ENCODE assay signal across 13 mouse cellular contexts in the genomic region with DNA sequence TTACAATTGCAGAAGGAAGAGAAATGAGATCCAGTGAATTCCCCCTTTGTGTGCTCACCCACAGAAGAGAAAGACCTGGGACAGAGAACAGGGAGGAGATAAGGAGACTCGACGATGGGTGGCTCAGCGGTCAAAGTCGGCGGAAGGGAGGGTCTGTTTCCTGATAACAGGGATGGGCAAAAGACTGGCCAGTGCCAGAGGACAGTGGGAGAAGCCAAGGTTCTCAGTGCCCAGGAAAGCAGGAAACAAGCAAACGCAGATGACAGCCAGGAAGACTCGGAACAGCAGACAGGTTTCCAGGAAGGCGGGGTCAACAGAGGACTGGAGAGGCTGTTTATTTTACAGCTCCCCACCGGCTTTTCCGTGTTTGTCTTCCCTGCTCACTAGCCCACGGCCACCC. TPM values are rescaled to one million over a fixed set of nuclear protein-coding genes. Genes with fewer than 3 reads are reported as not detected.
DNase-seq lines count a peak whose midpoint lies in the region; ATAC-seq and TF ChIP-seq lines count a peak whose summit lies in the region.
"Had no signal": no experiment of that assay in that cellular context is flagged by ENCODE, and none has a peak within 500 bp of the region (broad histone marks: within the 10 kb centered on the region; RNA-seq: fewer than 3 reads in every experiment).

No protein-coding gene starts in this region.

- no peak overlapping the region for H3K27ac ChIP-seq in heart, embryonic 13.5 days (replicated peaks)
- H3K27ac ChIP-seq in lung, postnatal 0 days (ENCODE audit: low read length), result no peak overlapping the region
- H3K27ac ChIP-seq in stomach, postnatal 0 days (replicated peaks), result 0 out of 2 replicates have a peak overlapping the region, but pooled peaks have one; percentile 18
- no peak overlapping the region for H3K27ac ChIP-seq in forebrain, embryonic 15.5 days (replicated peaks)
- H3K27ac ChIP-seq: embryonic facial prominence, embryonic 13.5 days; forebrain, embryonic 13.5 days; limb, embryonic 12.5 days had no signal

- H3K4me3 ChIP-seq in heart, embryonic 13.5 days, result no peak overlapping the region
- no peak overlapping the region for H3K4me3 ChIP-seq in lung, postnatal 0 days (ENCODE audit: low read depth, low read length)
- no peak overlapping the region for H3K4me3 ChIP-seq in lung, adult 2 months (replicated peaks; ENCODE audit: extremely low read depth, low read depth, low read length)
- H3K4me3 ChIP-seq in stomach, postnatal 0 days (ENCODE audit: low read depth, low read length), result no peak overlapping the region
- H3K4me3 ChIP-seq in forebrain, embryonic 15.5 days, result no peak overlapping the region
- H3K4me3 ChIP-seq: embryonic facial prominence, embryonic 13.5 days; forebrain, embryonic 13.5 days; limb, embryonic 12.5 days had no signal

- H3K36me3 ChIP-seq in heart, embryonic 13.5 days, result no peaks in the 10 kb centered on the region
- no peaks in the 10 kb centered on the region for H3K36me3 ChIP-seq in lung, postnatal 0 days (ENCODE audit: insufficient read depth, low read length)
- H3K36me3 ChIP-seq in stomach, postnatal 0 days (ENCODE audit: control insufficient read depth, insufficient read depth, low read length), result no peaks in the 10 kb centered on the region
- no peaks in the 10 kb centered on the region for H3K36me3 ChIP-seq in forebrain, embryonic 15.5 days
- H3K36me3 ChIP-seq: embryonic facial prominence, embryonic 13.5 days; limb, embryonic 12.5 days had no signal

- H3K9ac ChIP-seq in heart, embryonic 13.5 days, result no peak overlapping the region
- no peak overlapping the region for H3K9ac ChIP-seq in lung, postnatal 0 days (replicated peaks; ENCODE audit: low read depth)
- no peak overlapping the region for H3K9ac ChIP-seq in stomach, postnatal 0 days (ENCODE audit: low read length)
- no peak overlapping the region for H3K9ac ChIP-seq in forebrain, embryonic 15.5 days (replicated peaks)
- H3K9ac ChIP-seq: embryonic facial prominence, embryonic 13.5 days; forebrain, embryonic 13.5 days; limb, embryonic 12.5 days had no signal

- no peak for DNase-seq in heart, adult 8-10 months (ENCODE audit: low spot score)
- DNase-seq in lung, postnatal 0 days (ENCODE audit: low spot score), result peak; percentile 35
- no peak for DNase-seq in lung, adult 2 months
- DNase-seq in large intestine, adult 2 months (ENCODE audit: low read depth, low spot score), result peak; percentile 80
- peak; percentile 46 for DNase-seq in stomach, postnatal 0 days (ENCODE audit: low spot score)
- DNase-seq in gastrocnemius, postnatal 10 days, result no peak
- DNase-seq: gastrocnemius, postnatal 36 days; right cerebral cortex, postnatal 4 days had no signal

- no peak for TF ChIP-seq CTCF in lung, postnatal 0 days (IDR thresholded peaks at IDR 0.05)
- TF ChIP-seq CTCF in lung, adult 2 months (IDR thresholded peaks at IDR 0.05; ENCODE audit: insufficient read depth, low read length), result no peak
- no peak for TF ChIP-seq CTCF in stomach, postnatal 0 days (IDR thresholded peaks at IDR 0.05; ENCODE audit: low read depth)

- H3K4me1 ChIP-seq in heart, embryonic 13.5 days, result peaks cover 13% of the 10 kb centered on the region
- peaks cover 8% of the 10 kb centered on the region; the same call in 1 of the 2 replicates for H3K4me1 ChIP-seq in lung, postnatal 0 days (ENCODE audit: insufficient read depth, low read depth, low read length)
- H3K4me1 ChIP-seq in lung, adult 2 months (ENCODE audit: control insufficient read depth, insufficient read depth, low read length), result no peaks in the 10 kb centered on the region; the same call in 1 of the 2 replicates
- H3K4me1 ChIP-seq in stomach, postnatal 0 days (replicated peaks; ENCODE audit: control insufficient read depth, insufficient read depth), result no peaks in the 10 kb centered on the region
- H3K4me1 ChIP-seq in forebrain, embryonic 15.5 days, result no peaks in the 10 kb centered on the region
- H3K4me1 ChIP-seq: embryonic facial prominence, embryonic 13.5 days; forebrain, embryonic 13.5 days had no signal

- TF ChIP-seq EP300 in lung, postnatal 0 days (IDR thresholded peaks at IDR 0.05), result peak; percentile 37; the same call in 1 of the 2 replicates
- TF ChIP-seq EP300 in stomach, postnatal 0 days (optimal IDR thresholded peaks at IDR 0.05), result no peak

- peak overlapping the region; percentile 41; the same call in 1 of the 2 replicates for H3K4me2 ChIP-seq in heart, embryonic 13.5 days
- H3K4me2 ChIP-seq in lung, postnatal 0 days (replicated peaks; ENCODE audit: low read depth, low read length), result no peak overlapping the region
- H3K4me2 ChIP-seq in stomach, postnatal 0 days (replicated peaks; ENCODE audit: low read depth), result 0 out of 2 replicates have a peak overlapping the region, but pooled peaks have one; percentile 11
- H3K4me2 ChIP-seq in forebrain, embryonic 15.5 days (replicated peaks), result no peak overlapping the region
- H3K4me2 ChIP-seq: embryonic facial prominence, embryonic 13.5 days; forebrain, embryonic 13.5 days; limb, embryonic 12.5 days had no signal

- no peak for ATAC-seq in heart, embryonic 13.5 days (ENCODE audit: extremely low read depth, insufficient number of reproducible peaks, low FRiP score, low TSS enrichment)
- peak; percentile 67 for ATAC-seq in lung, postnatal 0 days
- no peak for ATAC-seq in stomach, postnatal 0 days (ENCODE audit: low FRiP score, low TSS enrichment)
- no peak for ATAC-seq in forebrain, embryonic 15.5 days (replicated peaks)
- ATAC-seq: forebrain, embryonic 13.5 days had no signal

- peaks cover 25% of the 10 kb centered on the region for H3K27me3 ChIP-seq in heart, embryonic 13.5 days (replicated peaks)
- H3K27me3 ChIP-seq in lung, postnatal 0 days (replicated peaks; ENCODE audit: insufficient read depth, low read length), result no peaks in the 10 kb centered on the region
- no peaks in the 10 kb centered on the region for H3K27me3 ChIP-seq in stomach, postnatal 0 days (ENCODE audit: control insufficient read depth, insufficient read depth, low read length)
- no peaks in the 10 kb centered on the region for H3K27me3 ChIP-seq in forebrain, embryonic 15.5 days
- H3K27me3 ChIP-seq: embryonic facial prominence, embryonic 13.5 days; forebrain, embryonic 13.5 days; limb, embryonic 12.5 days had no signal

- TF ChIP-seq POLR2A in lung, adult 2 months (IDR thresholded peaks at IDR 0.05; ENCODE audit: borderline replicate concordance, extremely low read depth, low read depth, low read length), result no peak

- no peaks in the 10 kb centered on the region for H3K9me3 ChIP-seq in heart, embryonic 13.5 days
- H3K9me3 ChIP-seq in lung, postnatal 0 days (ENCODE audit: low read length), result no peaks in the 10 kb centered on the region
- no peaks in the 10 kb centered on the region for H3K9me3 ChIP-seq in stomach, postnatal 0 days (ENCODE audit: control insufficient read depth, low read length)
- no peaks in the 10 kb centered on the region for H3K9me3 ChIP-seq in forebrain, embryonic 15.5 days
- H3K9me3 ChIP-seq: embryonic facial prominence, embryonic 13.5 days; forebrain, embryonic 13.5 days; limb, embryonic 12.5 days had no signal

- 13% methylated on average over 11 of the region's 11 CpGs for WGBS in heart, embryonic 13.5 days
- 17% methylated on average over 11 of the region's 11 CpGs for WGBS in lung, postnatal 0 days
- WGBS in lung, adult 2 months, result 23% methylated on average over 11 of the region's 11 CpGs
- WGBS in large intestine, adult 2 months, result 12% methylated on average over 11 of the region's 11 CpGs
- 14% methylated on average over 11 of the region's 11 CpGs for WGBS in stomach, postnatal 0 days
- 71% methylated on average over 11 of the region's 11 CpGs for WGBS in forebrain, embryonic 15.5 days

RNA-seq across cellular contexts. Expression of a gene that starts 20.2 kb away (rescaled TPM):
- 0.46 and 0.64 TPM in 2 replicates for polyA plus RNA-seq in heart, embryonic 13.5 days (2015; fragmentation: Nextera tagmentation; extraction: Ambion mirVana)
- 1 to 10 TPM; 1.4 to 3.4 (median 2.6) TPM for total RNA-seq in heart, adult 8-10 months (2022)
- 10.3 and 10.6 TPM in 2 replicates for polyA plus RNA-seq in lung, postnatal 0 days (2015; fragmentation: Nextera tagmentation; extraction: Ambion mirVana)
- polyA plus RNA-seq in lung, adult 2 months (2012; rRNA removed), result 23.8 and 28.9 TPM in 2 replicates
- 107 and 133 TPM in 2 replicates for polyA plus RNA-seq in large intestine, adult 2 months (2012; rRNA removed)
- polyA plus RNA-seq in stomach, postnatal 0 days (2015; fragmentation: Nextera tagmentation; extraction: Ambion mirVana), result 23.0 and 23.5 TPM in 2 replicates
- polyA plus RNA-seq in forebrain, embryonic 15.5 days (2015; fragmentation: Nextera tagmentation; extraction: Ambion mirVana), result 0.69 and 0.77 TPM in 2 replicates
- 1 to 10 TPM; 8.1 to 8.7 TPM for total RNA-seq in gastrocnemius, postnatal 10 days (2021)

Comparison
In these comparisons a context has a peak if more than half of its experiments do, and no peak if none do; other contexts are left out.
1. DNase-seq: peak in lung, postnatal 0 days (single experiment), large intestine, adult 2 months (single experiment) and stomach, postnatal 0 days (single experiment); none in heart, adult 8-10 months (single experiment), lung, adult 2 months (single experiment) and gastrocnemius, postnatal 10 days (single experiment).
2. H3K4me2 ChIP-seq: peak in heart, embryonic 13.5 days (single experiment) and stomach, postnatal 0 days (single experiment); none in lung, postnatal 0 days (single experiment) and forebrain, embryonic 15.5 days (single experiment).